Mouse (Mus musculus): Measurements from ENCODE around the gene Nwd2. TPM values are rescaled to one million over a fixed set of nuclear protein-coding genes. Genes with fewer than 3 reads are reported as not detected.
A peak's percentile ranks its signal among the peaks of the same experiment; 100 is the strongest.

Nwd2 gene
- polyA plus RNA-seq, 1 experiment = not detected

- Histone ChIP-seq H3K27ac (ENCODE audit: insufficient read depth, low read length) (no peak within 1 kb of the TSS), H3K4me1 (ENCODE audit: control insufficient read depth, insufficient read depth, low read length) (no peaks in the 10 kb centered on the region), H3K4me3 (ENCODE audit: insufficient read depth, low read length) (peak within 1 kb of the TSS; percentile 33)
- TF ChIP-seq POLR2A (IDR thresholded peaks at IDR 0.05; ENCODE audit: low read depth, low read length) (no peak), CTCF (IDR thresholded peaks at IDR 0.05; ENCODE audit: borderline replicate concordance, insufficient read depth, low read length) (0 out of 2 replicates have a peak, but pooled peaks have one; percentile 18)
These were observed 163.1 kb downstream of the Nwd2 start, which contains the start of gene 0610040J01Rik for GRCm38 (mm10) chr5:63811819-63812508. TSS of gene 0610040J01Rik (plus strand) at chr5:63812363.

GRCm38 (mm10) chr5:63812509-63812865 lies 163.6 kb downstream of the Nwd2 start:
- peak overlapping the region; percentile 33 for H3K4me3 ChIP-seq (ENCODE audit: insufficient read depth, low read length)
- no peaks in the 10 kb centered on the region for H3K4me1 ChIP-seq (ENCODE audit: control insufficient read depth, insufficient read depth, low read length)
- H3K27ac ChIP-seq (ENCODE audit: insufficient read depth, low read length) = no peak overlapping the region
- TF ChIP-seq POLR2A (IDR thresholded peaks at IDR 0.05; ENCODE audit: low read depth, low read length) = no peak
- no peak for TF ChIP-seq CTCF (IDR thresholded peaks at IDR 0.05; ENCODE audit: borderline replicate concordance, insufficient read depth, low read length)

- no peak for TF ChIP-seq CTCF (IDR thresholded peaks at IDR 0.05; ENCODE audit: borderline replicate concordance, insufficient read depth, low read length)
- Histone ChIP-seq H3K4me3 (ENCODE audit: insufficient read depth, low read length) (no peak overlapping the region), H3K27ac (ENCODE audit: insufficient read depth, low read length) (no peak overlapping the region), H3K4me1 (ENCODE audit: control insufficient read depth, insufficient read depth, low read length) (no peaks in the 10 kb centered on the region)
These were observed 167.7 kb downstream of the Nwd2 start for GRCm38 (mm10) chr5:63816643-63817042.

- no peaks in the 10 kb centered on the region for H3K4me1 ChIP-seq (ENCODE audit: control insufficient read depth, insufficient read depth, low read length)
- TF ChIP-seq POLR2A (IDR thresholded peaks at IDR 0.05; ENCODE audit: low read depth, low read length) = no peak
- TF ChIP-seq CTCF (IDR thresholded peaks at IDR 0.05; ENCODE audit: borderline replicate concordance, insufficient read depth, low read length) = no peak
- H3K4me3 ChIP-seq (ENCODE audit: insufficient read depth, low read length) = no peak overlapping the region
- H3K27ac ChIP-seq (ENCODE audit: insufficient read depth, low read length) = no peak overlapping the region
These were observed 168.4 kb downstream of the Nwd2 start for GRCm38 (mm10) chr5:63817270-63817669.

- TF ChIP-seq POLR2A (IDR thresholded peaks at IDR 0.05; ENCODE audit: low read depth, low read length) (no peak), CTCF (IDR thresholded peaks at IDR 0.05; ENCODE audit: borderline replicate concordance, insufficient read depth, low read length) (no peak)
- H3K4me3 ChIP-seq (ENCODE audit: insufficient read depth, low read length) = no peak overlapping the region
- H3K4me1 ChIP-seq (ENCODE audit: control insufficient read depth, insufficient read depth, low read length) = no peaks in the 10 kb centered on the region
- no peak overlapping the region for H3K27ac ChIP-seq (ENCODE audit: insufficient read depth, low read length)
These were observed 170.1 kb downstream of the Nwd2 start for GRCm38 (mm10) chr5:63818975-63819374.

- H3K4me1 ChIP-seq (ENCODE audit: control insufficient read depth, insufficient read depth, low read length) = no peaks in the 10 kb centered on the region
- H3K4me3 ChIP-seq (ENCODE audit: insufficient read depth, low read length) = no peak overlapping the region
- no peak for TF ChIP-seq POLR2A (IDR thresholded peaks at IDR 0.05; ENCODE audit: low read depth, low read length)
- TF ChIP-seq CTCF (IDR thresholded peaks at IDR 0.05; ENCODE audit: borderline replicate concordance, insufficient read depth, low read length) = no peak
- H3K27ac ChIP-seq (ENCODE audit: insufficient read depth, low read length) = no peak overlapping the region
These were observed 170.6 kb downstream of the Nwd2 start for GRCm38 (mm10) chr5:63819519-63819918.

DNA sequence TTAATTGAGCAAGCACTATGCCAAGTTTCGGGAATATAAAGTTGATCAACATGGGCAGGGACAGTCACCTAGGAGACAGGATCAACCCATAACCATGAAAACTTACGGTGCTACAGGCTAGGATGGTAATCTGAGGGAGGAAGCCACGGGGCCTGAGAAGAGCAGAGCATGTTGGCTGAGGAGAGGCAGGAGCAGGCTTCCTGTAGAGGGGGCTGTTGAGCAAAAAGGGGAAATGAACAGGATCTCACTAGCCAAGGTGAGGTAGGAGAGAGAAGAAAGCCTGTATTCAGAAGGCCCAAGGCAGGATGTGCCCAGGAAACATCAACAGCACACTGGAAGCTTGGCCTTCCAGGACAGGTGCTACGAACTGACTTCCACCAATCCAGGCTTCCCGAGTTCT lies 172.3 kb downstream of the Nwd2 start:
- TF ChIP-seq CTCF (IDR thresholded peaks at IDR 0.05; ENCODE audit: borderline replicate concordance, insufficient read depth, low read length) (no peak), POLR2A (IDR thresholded peaks at IDR 0.05; ENCODE audit: low read depth, low read length) (no peak)

GRCm38 (mm10) chr5:63821860-63822259 lies 173.0 kb downstream of the Nwd2 start:
- H3K4me3 ChIP-seq (ENCODE audit: insufficient read depth, low read length) = no peak overlapping the region
- H3K27ac ChIP-seq (ENCODE audit: insufficient read depth, low read length) = no peak overlapping the region
- no peaks in the 10 kb centered on the region for H3K4me1 ChIP-seq (ENCODE audit: control insufficient read depth, insufficient read depth, low read length)
- TF ChIP-seq CTCF (IDR thresholded peaks at IDR 0.05; ENCODE audit: borderline replicate concordance, insufficient read depth, low read length) = no peak
- no peak for TF ChIP-seq POLR2A (IDR thresholded peaks at IDR 0.05; ENCODE audit: low read depth, low read length)

More for the DNA sequence above, 172.3 kb downstream of the Nwd2 start:
- Histone ChIP-seq H3K4me1 (ENCODE audit: control insufficient read depth, insufficient read depth, low read length) (no peaks in the 10 kb centered on the region), H3K27ac (ENCODE audit: insufficient read depth, low read length) (no peak overlapping the region), H3K4me3 (ENCODE audit: insufficient read depth, low read length) (no peak overlapping the region)

DNA sequence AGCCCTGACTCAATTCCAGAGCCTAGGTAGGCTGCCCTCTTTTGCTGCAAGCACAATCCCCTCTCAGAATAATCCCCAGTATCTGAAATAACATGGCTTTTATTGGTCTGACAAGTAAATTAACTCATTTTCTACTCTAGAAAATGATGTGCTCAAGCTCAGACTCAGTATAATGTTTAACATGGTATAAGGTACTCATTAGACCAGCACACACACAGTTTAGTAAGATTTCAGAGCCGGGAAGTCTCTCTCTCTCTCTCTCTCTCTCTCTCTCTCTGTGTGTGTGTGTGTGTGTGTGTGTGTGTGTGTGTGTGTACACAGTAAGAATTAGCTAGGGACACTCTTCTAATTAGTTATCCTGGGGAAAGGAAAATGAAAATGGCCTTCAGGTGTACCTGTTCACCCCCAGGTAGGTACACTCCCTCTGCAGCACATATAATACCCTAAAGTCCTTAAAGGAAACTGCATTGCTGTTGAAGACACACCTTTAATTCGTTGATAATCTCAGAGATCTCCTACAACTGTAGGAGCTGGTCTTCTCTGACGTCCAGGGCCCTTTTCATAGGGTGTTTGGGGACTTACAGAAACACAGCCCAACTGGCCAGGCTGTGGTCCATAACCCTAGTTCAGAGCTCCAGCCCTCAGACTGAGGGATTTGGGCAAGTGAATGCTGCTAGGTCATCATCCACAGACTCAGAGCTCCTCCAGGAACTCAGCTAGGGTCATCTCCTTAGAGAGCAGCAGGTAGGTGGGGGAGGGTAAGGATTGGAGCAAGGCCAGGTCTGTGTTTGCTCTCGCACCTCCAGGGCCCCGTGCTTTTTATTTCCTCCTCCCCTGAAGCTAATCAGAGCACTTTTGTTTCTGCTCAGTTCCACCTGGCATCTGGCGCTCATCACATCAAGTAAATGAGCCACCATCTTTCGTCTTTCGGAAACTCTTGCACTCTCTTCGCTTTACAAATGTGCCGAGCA lies 174.7 kb downstream of the Nwd2 start:
- Histone ChIP-seq H3K4me3 (ENCODE audit: insufficient read depth, low read length) (no peak overlapping the region), H3K27ac (ENCODE audit: insufficient read depth, low read length) (no peak overlapping the region), H3K4me1 (ENCODE audit: control insufficient read depth, insufficient read depth, low read length) (no peaks in the 10 kb centered on the region)
- TF ChIP-seq POLR2A (IDR thresholded peaks at IDR 0.05; ENCODE audit: low read depth, low read length) (no peak), CTCF (IDR thresholded peaks at IDR 0.05; ENCODE audit: borderline replicate concordance, insufficient read depth, low read length) (no peak)
